11 mouse cellular contexts compared by ENCODE assay signal in genomic region chr17:31038381-31038780, GRCm38 (mm10). TPM values are rescaled to one million over a fixed set of nuclear protein-coding genes. Genes with fewer than 3 reads are reported as not detected.
A peak's percentile ranks its signal among the peaks of the same experiment; 100 is the strongest.
DNase-seq lines count a peak whose midpoint lies in the region; ATAC-seq lines count a peak whose summit lies in the region.
"Had no signal": no experiment of that assay in that cellular context is flagged by ENCODE, and none has a peak within 500 bp of the region (broad histone marks: within the 10 kb centered on the region; RNA-seq: fewer than 3 reads in every experiment).

No protein-coding gene starts in this region.

- no peaks in the 10 kb centered on the region for H3K9me3 ChIP-seq in forebrain, embryonic 11.5 days (ENCODE audit: control insufficient read depth, low read length)
- H3K9me3 ChIP-seq: embryonic facial prominence, embryonic 13.5 days; limb, embryonic 12.5 days; midbrain, embryonic 12.5 days had no signal

- H3K27me3 ChIP-seq in forebrain, embryonic 11.5 days (ENCODE audit: control insufficient read depth, insufficient read depth, low read length), result no peaks in the 10 kb centered on the region
- H3K27me3 ChIP-seq: embryonic facial prominence, embryonic 13.5 days; limb, embryonic 12.5 days; midbrain, embryonic 12.5 days had no signal

- 90% methylated on average over 4 of the region's 4 CpGs for WGBS in forebrain, embryonic 11.5 days

- no peaks in the 10 kb centered on the region for H3K36me3 ChIP-seq in forebrain, embryonic 11.5 days (ENCODE audit: control insufficient read depth, insufficient read depth, low read length)
- H3K36me3 ChIP-seq: embryonic facial prominence, embryonic 13.5 days; limb, embryonic 12.5 days; midbrain, embryonic 12.5 days had no signal

- ATAC-seq in forebrain, embryonic 11.5 days (replicated peaks; ENCODE audit: low FRiP score), result no peak
- no peak for ATAC-seq in inflammation-experienced regulatory T-cells, adult 6 months

- no peak overlapping the region for H3K4me2 ChIP-seq in forebrain, embryonic 11.5 days (ENCODE audit: low read depth, low read length, severe bottlenecking)
- H3K4me2 ChIP-seq: embryonic facial prominence, embryonic 13.5 days; limb, embryonic 12.5 days; midbrain, embryonic 12.5 days had no signal

- no peak overlapping the region for H3K9ac ChIP-seq in forebrain, embryonic 11.5 days (ENCODE audit: low read length)
- H3K9ac ChIP-seq: embryonic facial prominence, embryonic 13.5 days; limb, embryonic 12.5 days; midbrain, embryonic 12.5 days had no signal

- DNase-seq in kidney, adult 8-10 months, result peak; percentile 14 to 21
- no peak for DNase-seq in kidney, adult 9 months
- DNase-seq in 3134 (ENCODE audit: extremely low read depth, insufficient read length, low spot score), result peak; percentile 44
- DNase-seq in adrenal gland, postnatal 25 days, result peak; percentile 23
- DNase-seq in kidney, postnatal 14 days, result peak; percentile 30
- DNase-seq in frontal cortex, postnatal 36 days (ENCODE audit: low spot score in 2 of 2), result no peak
- DNase-seq in forebrain, embryonic 11.5 days (ENCODE audit: low spot score), result no peak

- no peaks in the 10 kb centered on the region; the same call in 1 of the 2 replicates for H3K4me1 ChIP-seq in forebrain, embryonic 11.5 days (replicated peaks; ENCODE audit: control insufficient read depth, insufficient read depth, low read length)

- no peak overlapping the region for H3K27ac ChIP-seq in forebrain, embryonic 11.5 days (ENCODE audit: low read depth, low read length)
- H3K27ac ChIP-seq: limb, embryonic 12.5 days; midbrain, embryonic 12.5 days had no signal

- H3K4me3 ChIP-seq in forebrain, embryonic 11.5 days (ENCODE audit: low read depth, low read length), result no peak overlapping the region
- H3K4me3 ChIP-seq: embryonic facial prominence, embryonic 13.5 days; limb, embryonic 12.5 days; midbrain, embryonic 12.5 days had no signal

RNA-seq across cellular contexts. Expression of gene Abcg1, which starts 19.1 kb away (rescaled TPM):
- total RNA-seq in adrenal gland, postnatal 25 days (2021), result 5.6 and 15.8 TPM in 2 replicates
- 10.1 and 11.8 TPM in 2 replicates for polyA plus RNA-seq in forebrain, embryonic 11.5 days (2014; fragmentation: Nextera tagmentation; extraction: Ambion mirVana)
- polyA plus RNA-seq in inflammation-experienced regulatory T-cells, adult 6 months (2017; shearing (Covaris generic)), result 100 to 1,000 TPM in 1 of 3 experiments, 10 to 100 TPM in 2; 67.1 to 113 (median 95.6) TPM

Comparison
In these comparisons a context has a peak if more than half of its experiments do, and no peak if none do; other contexts are left out.
1. DNase-seq: peak in kidney, adult 8-10 months (2 of 2), 3134 (single experiment), adrenal gland, postnatal 25 days (single experiment) and kidney, postnatal 14 days (single experiment); none in kidney, adult 9 months (single experiment), frontal cortex, postnatal 36 days (0 of 2) and forebrain, embryonic 11.5 days (single experiment).